Mouse (Mus musculus) liver, embryonic 14.5 days (tissue): Measurements from ENCODE around the gene Tcl1b3. TPM values are rescaled to one million over a fixed set of nuclear protein-coding genes. Genes with fewer than 3 reads are reported as not detected.
"Not testable (repeated sequence)": the region's sequence is repeated elsewhere in the genome, so short reads cannot be mapped to it uniquely, and the experiment has no call there.

ENCODE experiments used
- ATAC-seq: fragments of 200-750 bp; cut with Nextera tagmentation; 2 replicates; pipeline ENCODE4 v1.8.0; 2017; ENCODE audit warnings: moderate number of reproducible peaks, mild to moderate bottlenecking, moderate library complexity; ENCODE audit not compliant: insufficient read depth
- DNase-seq, 3 experiments: peaks; one replicate each; pipeline ENCODE4 v3.0.0-alpha.2; 2012 to 2013; ENCODE audit warnings: low read depth in 3 of 3, low spot score in 3 of 3
- H3K27ac ChIP-seq: fragments of 300-500 bp; sonication (generic); 2 replicates; pipeline ENCODE4 v1.5.1; 2014; ENCODE audit warnings: moderate library complexity, mild to moderate bottlenecking, control low read depth, inconsistent platforms
- H3K27me3 ChIP-seq: fragments of 300-500 bp; sonication (generic); 2 replicates; pipeline ENCODE4 v1.6.1; 2014; ENCODE audit warnings: mild to moderate bottlenecking, low read length, moderate library complexity; ENCODE audit not compliant: control insufficient read depth, insufficient read depth
- H3K36me3 ChIP-seq: fragments of 300-500 bp; sonication (generic); replicated peaks from 2 replicates; pipeline ENCODE4 v1.6.1; 2014; ENCODE audit warnings: low read depth; ENCODE audit not compliant: control insufficient read depth, insufficient read depth
- H3K4me1 ChIP-seq, 2 experiments: fragments of 200-500 bp in 1 of 2; fragments of 300-500 bp in 1 of 2; sonication (generic) in 1 of 2; replicated peaks; 2 replicates each; pipeline ENCODE4 v1.6.1; 2012 to 2014; ENCODE audit warnings: antibody characterized with exemption in 1 of 2, inconsistent platforms in 1 of 2, low read length in 1 of 2; ENCODE audit not compliant: control insufficient read depth in 2 of 2, insufficient read depth in 2 of 2
- H3K4me2 ChIP-seq: fragments of 300-500 bp; sonication (generic); 2 replicates; pipeline ENCODE4 v1.6.1; 2014; ENCODE audit warnings: low read depth, mild to moderate bottlenecking, control low read depth, moderate library complexity
- H3K4me3 ChIP-seq, 2 experiments: fragments of 200-500 bp in 1 of 2; fragments of 300-500 bp in 1 of 2; sonication (generic) in 1 of 2; 2 replicates each; pipeline ENCODE4 v1.5.1; 2012 to 2014; ENCODE audit warnings: low read depth in 2 of 2, low read length in 2 of 2, mild to moderate bottlenecking in 2 of 2, control low read depth in 1 of 2, inconsistent platforms in 1 of 2, moderate library complexity in 1 of 2; ENCODE audit not compliant: insufficient read depth in 1 of 2
- H3K9ac ChIP-seq: fragments of 300-500 bp; sonication (generic); replicated peaks from 2 replicates; pipeline ENCODE4 v1.6.1; 2014; ENCODE audit warnings: mild to moderate bottlenecking, control low read depth, moderate library complexity
- H3K9me3 ChIP-seq: fragments of 300-500 bp; sonication (generic); 2 replicates; pipeline ENCODE4 v1.6.1; 2016; ENCODE audit warnings: low read length, mixed read lengths; ENCODE audit not compliant: control insufficient read depth
- CTCF ChIP-seq: IDR thresholded peaks from 2 replicates; pipeline ENCODE4 v1.5.1; 2016; ENCODE audit warnings: antibody characterized with exemption, low read depth, control low read depth
- EP300 ChIP-seq: IDR thresholded peaks from 2 replicates; pipeline ENCODE4 v1.6.1; 2016; ENCODE audit warnings: antibody characterized with exemption, low read depth
- WGBS: fragments of 180-500 bp; shearing (Covaris S2); extraction: QIAGEN DNeasy Blood & Tissue Kit; methylation state at CpG from one replicate; pipeline ENCODE4 v1.1.7; 2014; ENCODE audit not compliant: insufficient replicate concordance; 5-methylcytosine and 5-hydroxymethylcytosine counted together
- polyA plus RNA-seq, 2 experiments: library from polyadenylated mRNA; depleted of rRNA in 1 of 2; stranded (reverse) in 1 of 2; unstranded in 1 of 2; fragments of >200 nt; fragmentation: Nextera tagmentation in 1 of 2; extraction: Ambion mirVana in 1 of 2; gene quantifications; 2 replicates each; pipeline versions ENCODE4 v1.2.1 to v1.2.3; 2012 to 2014

The Tcl1b3 gene
- not detected in 2 replicates for polyA plus RNA-seq (2012; rRNA removed)
- polyA plus RNA-seq (2014; fragmentation: Nextera tagmentation; extraction: Ambion mirVana): not detected in 2 replicates

DNA sequence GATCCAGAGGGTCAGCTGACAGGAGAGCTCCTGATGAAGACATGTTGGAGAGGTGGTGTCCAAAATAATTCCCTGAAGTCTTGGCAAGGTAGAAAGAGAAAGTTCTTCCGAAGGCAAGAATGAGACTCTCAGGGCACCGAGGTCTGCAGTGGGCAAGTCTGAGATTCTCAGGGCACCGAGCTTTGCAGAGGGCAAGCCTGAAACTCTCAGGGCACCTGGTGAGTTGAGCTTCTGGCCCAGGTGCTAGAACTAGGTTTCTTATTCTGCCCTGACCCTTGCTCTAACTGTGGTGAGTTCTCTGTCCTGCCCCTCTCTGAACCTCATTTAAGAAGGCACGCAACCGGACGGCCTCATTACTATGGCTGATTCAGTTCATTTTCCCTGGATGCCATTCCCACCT, at the start of gene Tcl1b3:
Tcl1b3 (plus strand) TSS at position 301 of the 400 bp plus-strand sequence.
- 63% methylated on average over 6 of the region's 6 CpGs for WGBS
- H3K9ac ChIP-seq, H3K9me3 ChIP-seq, H3K27me3 ChIP-seq, DNase-seq, H3K4me1 ChIP-seq, H3K36me3 ChIP-seq, H3K4me3 ChIP-seq, H3K4me2 ChIP-seq, H3K27ac ChIP-seq, ATAC-seq: not testable (repeated sequence)

DNA sequence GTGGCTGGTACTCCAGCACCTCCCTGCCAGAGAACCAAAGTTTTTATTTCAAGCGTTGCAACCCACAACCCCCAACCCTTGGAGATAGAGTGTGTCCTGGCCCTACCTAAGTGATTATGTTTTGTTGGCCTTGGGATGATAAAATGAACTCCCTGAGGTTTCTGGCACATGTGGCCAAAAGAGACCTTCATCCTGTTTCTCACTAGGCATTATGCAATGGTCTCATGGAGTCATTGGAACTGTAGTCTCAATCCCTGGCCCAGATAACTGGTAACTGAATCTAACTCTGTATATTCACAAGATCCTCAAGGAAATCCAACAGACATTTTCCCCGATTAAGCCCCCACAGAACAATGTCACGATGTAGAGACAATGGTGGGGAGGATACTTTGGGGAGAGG, 47.7 kb upstream of the Tcl1b3 start:
- TF ChIP-seq CTCF: no peak
- no peak for TF ChIP-seq EP300
- 58% methylated on average over 3 of the region's 3 CpGs for WGBS

GRCm38 (mm10) chr12:105144928-105145327, 45.9 kb upstream of the Tcl1b3 start:
- H3K4me3 ChIP-seq, H3K36me3 ChIP-seq, DNase-seq, H3K9ac ChIP-seq, ATAC-seq, H3K27ac ChIP-seq, H3K9me3 ChIP-seq, H3K4me1 ChIP-seq, H3K27me3 ChIP-seq, H3K4me2 ChIP-seq: not testable (repeated sequence)
- peak; percentile 16; the same call in 1 of the 2 replicates for TF ChIP-seq CTCF
- 20% methylated on average over 1 of the region's 1 CpGs for WGBS

More for the DNA sequence above, 47.7 kb upstream of the Tcl1b3 start:
- Histone ChIP-seq H3K27ac (no peak overlapping the region), H3K9me3 (no peaks in the 10 kb centered on the region), H3K9ac (no peak overlapping the region), H3K4me3 (no peak overlapping the region), H3K27me3 (no peaks in the 10 kb centered on the region), H3K36me3 (no peaks in the 10 kb centered on the region), H3K4me2 (no peak overlapping the region), H3K4me1 (no peaks in the 10 kb centered on the region)
- DNase-seq: no peak
- no peak for ATAC-seq

DNA sequence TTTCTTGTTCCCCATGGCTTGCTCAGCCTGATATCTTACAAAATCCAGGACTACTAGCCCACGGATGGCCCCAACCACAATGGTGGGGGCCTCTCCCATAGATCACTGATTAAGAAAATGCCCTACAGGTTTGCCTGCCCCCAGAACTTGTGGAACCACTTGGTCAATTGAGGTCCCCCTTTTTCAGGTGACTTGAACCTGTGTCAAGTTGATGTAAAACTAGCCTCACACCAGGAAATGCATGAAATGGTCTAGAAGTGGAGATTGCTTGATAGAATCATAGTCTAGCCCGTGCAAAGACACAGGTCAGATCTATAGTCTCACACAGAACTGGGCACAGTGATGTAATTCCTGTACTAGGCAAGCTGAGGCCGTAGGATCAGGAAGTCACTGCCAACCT, 45.1 kb upstream of the Tcl1b3 start, which contains the start of gene Tcl1b2:
Tcl1b2 (plus strand) TSS at position 301 of the 400 bp plus-strand sequence.
- no peak within 1 kb of the TSS for H3K4me3 ChIP-seq

GRCm38 (mm10) chr12:105155286-105155685, 35.6 kb upstream of the Tcl1b3 start:
- not testable (repeated sequence) for H3K4me3 ChIP-seq, ATAC-seq, H3K4me1 ChIP-seq, H3K27me3 ChIP-seq, H3K9me3 ChIP-seq, H3K4me2 ChIP-seq, H3K27ac ChIP-seq, DNase-seq, H3K9ac ChIP-seq, H3K36me3 ChIP-seq
- 55% methylated on average over 4 of the region's 4 CpGs for WGBS

More for the DNA sequence above, 45.1 kb upstream of the Tcl1b3 start, which contains the start of gene Tcl1b2:
- no peaks in the 10 kb centered on the region for H3K36me3 ChIP-seq
- no peaks in the 10 kb centered on the region for H3K9me3 ChIP-seq
- DNase-seq (no peak), ATAC-seq (no peak)
- no peaks in the 10 kb centered on the region for H3K27me3 ChIP-seq
- H3K9ac ChIP-seq: no peak within 1 kb of the TSS
- H3K4me2 ChIP-seq: no peak within 1 kb of the TSS
- WGBS: 40% methylated on average over 3 of the region's 3 CpGs
- no peak within 1 kb of the TSS for H3K27ac ChIP-seq
- TF ChIP-seq EP300: no peak
- TF ChIP-seq CTCF: no peak
- no peaks in the 10 kb centered on the region for H3K4me1 ChIP-seq
